Mouse (Mus musculus) left cerebral cortex, postnatal 25 days (tissue): ENCODE measurements at regions not wholly inside any gene's neighbourhood (a gene's known extent, or its start where the extent isn't known, plus 50 kb on each side); places are given as distances from the start of the nearest gene placed in this dataset.

Source experiments
- DNase-seq, 2 experiments: peaks; one replicate each; pipeline ENCODE4 v3.0.0; 2022; ENCODE audit warnings: low spot score in 2 of 2, mixed read lengths in 1 of 2
- intact Hi-C: fragments of 180-260 bp; cut with DNase I; formaldehyde crosslinking; loops from one replicate; pipeline ENCODE4 v1.15.1; 2025

DNA sequence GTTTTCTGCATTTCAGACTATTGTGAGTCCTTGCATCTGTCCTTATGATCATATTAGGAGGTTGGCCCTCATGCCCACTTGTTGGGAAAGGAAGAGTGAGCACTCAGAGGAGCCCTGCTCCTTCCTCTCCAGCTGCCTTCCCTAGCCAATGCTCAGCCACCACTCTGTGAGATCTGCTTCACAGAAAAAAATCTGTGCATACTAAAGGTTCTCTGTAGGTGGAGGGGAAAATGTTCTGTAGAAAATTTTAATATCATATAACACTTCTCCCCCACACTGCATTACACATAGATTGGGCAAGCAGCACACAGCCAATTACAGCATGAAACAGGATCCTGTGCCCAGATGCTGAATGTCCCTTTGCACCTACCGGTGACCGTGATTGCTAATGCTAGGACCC, 185.7 kb downstream of the Lmo4 start:
- intact Hi-C loops: loop anchor here (5.0 kb wide), 1 partner anchor 417 kb away; no protein-coding TSS in a partner anchor
- DNase-seq: peak; percentile 26 to 75

- no peak for DNase-seq
- intact Hi-C loops: loop anchor here (5.0 kb wide), 1 partner anchor 416 kb away; no protein-coding TSS in a partner anchor
These were observed 186.5 kb downstream of the Lmo4 start for GRCm38 (mm10) chr3:144018559-144018958.

DNA sequence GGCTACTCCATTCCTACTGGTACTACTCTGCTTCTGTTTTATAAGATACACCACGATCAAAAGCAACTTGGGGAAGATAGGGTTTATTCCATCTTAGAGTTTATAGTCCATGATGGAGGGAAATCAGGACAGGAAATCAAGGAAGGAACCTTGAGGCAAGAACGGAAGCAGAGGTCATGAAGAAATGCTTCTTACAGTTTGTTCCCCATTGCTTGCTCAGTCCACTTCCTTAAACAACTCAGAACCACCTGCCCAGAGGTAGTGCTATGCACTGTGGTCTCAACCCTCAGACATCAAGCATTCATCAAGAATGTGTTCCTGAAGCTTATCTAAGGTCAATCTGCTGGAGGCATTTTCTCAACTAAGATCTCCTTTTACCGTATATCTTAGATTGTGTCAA, 189.8 kb downstream of the Lmo4 start:
- no peak for DNase-seq
- intact Hi-C loops: loop anchor here (5.0 kb wide), 1 partner anchor 413 kb away; no protein-coding TSS in a partner anchor

GRCm38 (mm10) chr3:144013481-144014125, 191.4 kb downstream of the Lmo4 start:
- intact Hi-C loops: loop anchor here (5.0 kb wide), 1 partner anchor 154 kb away; no protein-coding TSS in a partner anchor
- no peak for DNase-seq

DNA sequence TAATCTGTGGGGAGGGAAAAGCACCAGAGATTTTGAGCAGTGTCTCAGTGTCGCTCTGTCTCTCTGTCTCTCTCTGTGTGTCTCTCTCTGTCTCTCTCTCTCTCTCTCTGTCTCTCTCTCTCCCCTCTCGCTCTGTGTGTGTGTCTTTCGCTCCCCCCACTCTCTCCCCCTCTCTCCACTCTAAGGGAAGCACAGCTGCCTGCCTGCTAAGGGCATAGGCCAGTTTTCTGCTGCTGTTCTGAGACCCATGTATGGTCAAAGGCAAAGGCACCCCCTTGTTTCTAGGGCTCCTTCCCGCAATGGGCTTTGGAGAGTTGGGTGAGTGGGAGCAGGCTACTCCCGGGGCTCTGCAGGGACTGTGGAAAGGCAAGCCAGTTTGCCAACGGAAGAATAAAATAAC, 192.2 kb downstream of the Lmo4 start:
- intact Hi-C loops: loop anchor here (5.0 kb wide), 1 partner anchor 154 kb away; no protein-coding TSS in a partner anchor

DNA sequence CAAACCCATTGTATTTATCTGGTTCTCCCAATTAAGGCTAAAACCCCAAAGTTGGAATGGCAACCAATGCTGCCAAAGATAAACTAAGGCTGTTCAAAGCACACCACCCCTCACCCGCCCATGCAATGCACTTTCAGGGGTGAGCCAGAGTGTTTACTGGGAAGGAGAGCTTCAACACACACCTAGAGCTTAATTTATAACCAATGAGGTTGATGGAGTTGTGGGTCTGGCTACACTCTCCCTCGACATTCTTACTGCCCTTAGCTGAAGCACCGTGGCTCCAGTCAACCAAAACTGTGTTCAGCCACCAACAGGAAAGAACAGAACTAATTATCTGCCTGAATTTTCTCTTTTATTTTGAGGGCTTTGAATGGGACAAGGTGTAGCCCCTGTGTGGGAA, 192.8 kb downstream of the Lmo4 start:
- intact Hi-C loops: loop anchor here (5.0 kb wide), 1 partner anchor 155 kb away; no protein-coding TSS in a partner anchor

More for the DNA sequence above, 192.2 kb downstream of the Lmo4 start:
- DNase-seq: no peak

GRCm38 (mm10) chr3:144011456-144012025, 193.5 kb downstream of the Lmo4 start:
- DNase-seq: no peak
- intact Hi-C loops: loop anchor here (5.0 kb wide), 1 partner anchor 156 kb away; no protein-coding TSS in a partner anchor

More for the DNA sequence above, 192.8 kb downstream of the Lmo4 start:
- DNase-seq: no peak

- DNase-seq: no peak
- intact Hi-C loops: loop anchor here (5.0 kb wide), 1 partner anchor 157 kb away; no protein-coding TSS in a partner anchor
These were observed 194.5 kb downstream of the Lmo4 start for GRCm38 (mm10) chr3:144010558-144010957.

- DNase-seq: no peak
- intact Hi-C loops: no loop called here
These were observed 197.9 kb downstream of the Lmo4 start for GRCm38 (mm10) chr3:144007111-144007619.

GRCm38 (mm10) chr3:143997909-143998308, 207.1 kb downstream of the Lmo4 start:
- DNase-seq: no peak
- intact Hi-C loops: no loop called here

GRCm38 (mm10) chr3:143995045-143995444, 210.0 kb downstream of the Lmo4 start:
- intact Hi-C loops: no loop called here
- no peak for DNase-seq

DNA sequence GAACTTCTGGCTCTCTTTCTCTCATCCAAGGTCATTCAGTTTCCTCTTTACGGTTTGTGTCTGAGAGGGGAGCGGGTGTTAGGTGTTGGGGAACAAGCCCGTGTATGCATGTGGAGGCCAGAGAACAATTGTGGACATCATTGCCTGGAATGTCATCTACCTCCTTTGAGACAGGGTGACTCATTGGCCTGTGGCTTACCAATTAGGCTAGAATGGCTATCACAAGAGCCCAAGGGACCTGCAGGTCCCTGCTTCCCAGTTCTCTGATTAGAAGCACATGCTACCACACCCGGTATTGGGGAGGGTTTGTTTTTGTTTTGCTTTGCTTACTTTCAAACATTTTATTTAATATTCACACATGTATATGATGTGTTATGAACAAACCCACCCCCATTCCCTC, 216.0 kb downstream of the Lmo4 start:
- no peak for DNase-seq

GRCm38 (mm10) chr3:143988037-143988436, 217.0 kb downstream of the Lmo4 start:
- no peak for DNase-seq

More for the DNA sequence above, 216.0 kb downstream of the Lmo4 start:
- intact Hi-C loops: no loop called here

DNA sequence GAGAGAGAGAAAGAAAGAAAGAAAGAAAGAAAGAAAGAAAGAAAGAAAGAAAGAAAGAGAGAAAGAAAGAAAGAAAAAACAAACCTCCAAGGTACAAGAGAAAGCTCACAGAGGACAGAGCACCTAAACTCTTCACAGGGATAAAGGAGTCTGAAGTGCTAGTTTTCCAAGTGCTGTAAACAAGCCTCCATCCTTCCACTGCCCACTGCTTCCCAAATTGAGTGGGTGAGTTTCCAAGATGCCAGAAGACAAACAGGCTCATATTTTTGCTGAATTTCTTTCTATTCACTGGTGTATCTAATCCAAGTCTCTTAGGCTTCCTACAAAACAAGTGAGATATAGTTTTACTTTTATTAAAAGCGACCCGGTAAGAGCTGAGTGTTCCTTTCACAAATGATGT, 218.2 kb downstream of the Lmo4 start:
- peak in 1 of 2 experiments; percentile 46 for DNase-seq
- intact Hi-C loops: no loop called here

More at GRCm38 (mm10) chr3:143988037-143988436, 217.0 kb downstream of the Lmo4 start:
- intact Hi-C loops: no loop called here

DNA sequence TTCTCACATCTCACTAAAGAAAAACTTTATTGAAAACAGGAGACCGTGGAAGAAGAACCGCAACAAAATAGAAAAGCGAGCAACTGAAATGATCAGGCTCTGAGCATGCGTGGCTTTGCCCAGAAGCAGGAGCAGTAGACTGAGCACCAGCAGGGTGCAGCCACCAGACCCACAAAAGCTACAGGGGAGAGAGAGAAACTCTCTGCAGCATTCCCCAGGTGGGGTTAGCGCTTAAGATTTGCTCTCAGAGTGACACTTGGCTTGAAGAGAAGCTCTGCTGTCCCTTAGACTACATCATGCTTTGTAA, 218.9 kb downstream of the Lmo4 start:
- DNase-seq: no peak
- intact Hi-C loops: no loop called here

GRCm38 (mm10) chr3:143985349-143986199, 219.4 kb downstream of the Lmo4 start:
- intact Hi-C loops: no loop called here
- no peak for DNase-seq

DNA sequence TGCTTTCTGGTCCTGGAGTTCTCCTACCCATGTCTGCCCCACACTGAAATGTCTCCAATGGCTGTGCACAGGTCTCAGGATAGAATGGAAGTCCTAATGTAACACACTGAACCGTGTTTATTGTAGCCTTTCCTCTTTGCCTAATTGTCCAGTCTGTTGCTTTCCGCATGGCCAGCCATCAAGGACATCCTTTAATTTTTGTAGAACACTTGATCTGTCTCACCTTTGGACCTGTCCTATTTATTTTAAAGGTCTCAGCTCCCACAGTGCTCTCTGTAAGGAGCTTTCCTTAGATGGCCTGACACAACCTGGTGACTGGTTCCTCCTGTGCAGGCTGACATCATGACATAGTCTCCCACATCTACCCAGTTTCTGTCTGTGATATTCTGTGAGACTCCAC, 226.3 kb downstream of the Lmo4 start:
- no peak for DNase-seq
- intact Hi-C loops: no loop called here

GRCm38 (mm10) chr3:143977886-143978447, 227.1 kb downstream of the Lmo4 start:
- intact Hi-C loops: no loop called here
- no peak for DNase-seq

DNA sequence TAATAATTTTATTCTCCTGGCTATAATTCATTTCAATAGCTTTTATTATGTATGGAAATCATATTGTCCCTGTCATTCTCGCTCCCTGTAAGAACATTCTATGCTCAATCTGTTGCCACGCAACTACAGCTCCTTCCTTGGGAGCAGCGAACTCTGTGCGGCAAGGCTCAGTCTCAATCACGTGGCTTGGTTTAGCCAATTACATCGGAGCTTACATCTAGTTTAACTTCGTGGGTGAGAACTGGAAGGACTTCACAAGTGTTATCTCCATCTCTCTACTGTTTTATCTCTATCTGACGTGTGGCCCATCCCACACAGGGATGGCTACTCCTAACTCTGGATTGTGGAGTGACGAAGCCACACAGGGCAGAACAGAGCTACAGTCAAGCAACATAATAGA, 231.4 kb downstream of the Lmo4 start:
- intact Hi-C loops: no loop called here
- DNase-seq: peak; percentile 20 to 47

DNA sequence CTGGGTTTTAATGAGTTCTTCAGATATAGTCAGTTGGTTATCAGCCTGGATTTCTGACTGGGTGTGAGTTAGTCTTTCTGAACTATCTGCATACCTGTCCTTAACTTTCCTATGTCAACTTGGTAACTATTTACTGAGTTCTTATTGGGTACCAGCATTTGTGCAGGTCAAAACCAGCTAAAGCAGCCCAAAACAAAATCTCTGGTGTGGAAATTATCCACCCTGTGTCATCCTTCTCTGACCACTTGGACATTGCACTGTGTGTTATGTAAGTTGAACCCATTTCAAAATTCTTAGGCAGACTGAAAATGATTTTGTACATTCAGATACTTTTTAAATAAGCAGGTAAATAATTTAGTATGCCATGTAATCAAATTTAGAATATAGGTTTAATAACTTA, 232.7 kb downstream of the Lmo4 start:
- intact Hi-C loops: no loop called here
- no peak for DNase-seq
